Mouse (Mus musculus): ENCODE data around the gene Klhl29.

- TF ChIP-seq POLR2A (IDR thresholded peaks at IDR 0.05; ENCODE audit: borderline replicate concordance, extremely low read depth, insufficient read depth, insufficient read length, poor library complexity, severe bottlenecking) = no peak
- TF ChIP-seq CTCF (IDR thresholded peaks at IDR 0.05; ENCODE audit: borderline replicate concordance, extremely low read depth, insufficient read depth, insufficient read length) = no peak
Observed at GRCm38 (mm10) chr12:5395188-5395587, 19.7 kb upstream of the Klhl29 start.

Measured in brain, embryonic 14.5 days (tissue).